Mouse (Mus musculus) mature B cell (primary cell): Measurements from ENCODE around the gene Gstm4.

Experiments used
- in situ Hi-C: fragments of 300-500 bp; cut with MboI; formaldehyde crosslinking; loops from 2 replicates; pipeline ENCODE4 v1.14.3; 2019

The Gstm4 gene

DNA sequence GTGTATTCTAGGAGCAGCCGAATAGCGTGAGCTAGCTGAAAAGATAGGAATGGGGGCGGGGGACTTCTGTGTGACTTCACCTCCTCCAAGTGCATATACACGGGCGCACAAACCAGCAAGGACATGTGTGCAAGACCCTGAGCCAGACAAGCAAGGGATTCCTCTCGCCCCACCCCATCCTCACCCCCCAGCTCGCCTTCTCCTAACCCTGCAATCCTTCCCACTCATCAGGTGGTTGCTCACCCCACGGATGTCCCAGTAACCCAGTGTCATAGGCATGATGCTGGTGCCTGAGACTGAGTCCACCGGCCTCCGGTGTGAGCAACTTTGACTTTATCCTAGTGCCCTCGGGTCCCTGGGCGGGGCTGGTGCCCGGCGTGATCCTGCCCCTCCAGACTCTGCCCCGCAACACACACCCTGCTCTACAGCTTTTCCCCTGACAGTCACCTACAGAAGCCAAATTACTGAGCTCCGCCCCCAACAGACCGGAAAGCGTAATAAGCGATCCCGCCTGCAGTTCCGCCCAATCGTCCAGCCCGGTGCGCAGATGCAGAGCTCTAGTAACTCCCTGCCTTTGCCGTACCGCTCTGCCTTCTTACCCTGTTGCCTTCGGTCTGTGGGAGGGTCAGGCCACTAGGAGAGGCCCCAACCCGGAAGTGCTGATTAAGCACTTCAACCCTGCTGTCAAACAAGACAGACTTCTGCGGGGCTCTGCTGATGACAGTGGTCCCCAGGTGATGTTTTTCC, at the start of gene Gstm4:
Gene Gstm4, minus strand, starts transcription at position 501 of the 747 bp plus-strand sequence.
- in situ Hi-C loops, result no loop called here

DNA sequence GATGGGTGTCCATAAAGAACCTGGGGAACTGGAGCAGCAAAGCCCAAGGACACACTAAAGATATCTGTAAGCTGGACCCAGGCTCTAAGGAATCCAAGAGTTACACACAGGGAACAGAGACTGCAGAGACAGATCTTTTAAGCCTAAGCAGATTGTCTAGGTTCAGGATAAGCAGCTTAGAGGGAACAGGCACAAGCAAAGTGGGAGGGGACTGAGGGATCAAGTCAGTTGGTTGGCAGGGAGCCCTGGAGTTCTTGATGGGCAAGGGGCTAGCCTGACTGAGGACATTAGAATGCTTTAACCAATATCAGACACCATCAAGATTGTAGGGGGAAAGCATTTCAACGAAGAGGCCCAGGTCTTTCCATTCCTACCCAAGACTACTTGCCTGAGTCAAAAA, 49.5 kb upstream of the Gstm4 start:
- in situ Hi-C loops, result no loop called here

DNA sequence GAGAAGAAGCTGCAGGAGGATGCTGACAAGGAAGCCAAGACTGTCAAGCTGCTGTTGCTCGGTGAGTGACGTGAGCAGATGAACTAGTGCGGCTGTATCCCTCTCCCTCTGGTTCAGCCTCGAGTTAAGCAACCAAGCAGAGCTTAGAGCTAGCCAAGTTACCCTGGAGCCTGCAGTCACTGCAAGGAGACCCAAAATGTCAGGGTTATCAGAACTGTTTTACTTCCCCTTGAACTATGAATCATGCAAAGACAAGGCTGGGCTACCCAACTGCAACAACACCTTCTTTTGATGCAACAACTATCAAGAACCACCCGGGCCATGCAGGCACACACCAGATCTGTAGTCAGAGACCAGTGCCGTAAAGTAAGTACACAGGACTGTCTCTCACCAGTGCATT, 48.6 kb upstream of the Gstm4 start:
- in situ Hi-C loops, result no loop called here

DNA sequence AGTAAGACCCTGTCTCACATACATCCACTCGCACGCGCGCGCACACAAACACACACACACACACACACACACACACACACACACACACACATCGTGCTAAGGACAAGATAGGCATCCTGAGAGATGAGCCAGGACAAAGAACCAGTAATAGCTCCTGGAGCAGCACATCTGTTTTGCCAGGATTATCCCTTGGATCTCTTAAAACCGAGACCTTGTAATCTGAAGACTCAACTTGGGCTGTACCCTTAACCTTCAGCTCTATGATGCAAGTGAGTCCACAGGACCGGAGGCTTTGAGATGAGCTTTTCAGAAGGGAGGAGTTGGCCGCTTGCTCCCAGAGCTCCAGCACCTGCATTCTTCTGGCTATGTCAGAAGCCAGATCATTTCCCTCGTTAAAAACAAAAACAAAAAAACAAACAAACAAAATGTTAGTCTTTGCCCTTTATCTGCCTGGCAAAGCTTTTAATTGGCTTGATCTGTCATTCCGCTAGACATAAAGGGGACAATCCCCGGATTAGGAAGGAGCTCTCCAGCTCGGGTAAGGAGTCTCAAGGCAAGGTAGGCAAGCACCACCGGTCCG, 47.9 kb upstream of the Gstm4 start, which contains the start of gene Gnat2:
Gene Gnat2, plus strand, starts transcription at position 254 of the 580 bp plus-strand sequence.
- in situ Hi-C loops, result no loop called here

DNA sequence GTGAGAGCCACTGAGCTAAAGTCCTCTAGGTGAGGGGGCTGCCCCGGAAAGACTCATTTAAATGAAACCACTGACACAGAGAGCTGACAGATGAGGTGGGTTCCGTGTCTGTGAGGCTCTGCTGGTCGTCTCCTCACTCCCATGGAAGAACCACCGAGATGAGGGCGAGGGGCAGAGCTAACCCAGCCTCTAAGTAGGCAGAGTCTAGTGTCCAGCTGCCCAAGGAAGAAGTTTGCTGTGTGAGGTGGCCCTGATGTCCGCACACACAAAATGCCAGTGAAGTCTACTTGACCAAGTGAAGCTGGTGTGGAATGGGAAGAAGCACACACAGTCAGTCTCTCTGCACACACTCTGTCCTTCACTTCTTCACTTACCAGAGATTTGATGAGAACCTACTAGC, 47.3 kb upstream of the Gstm4 start:
- in situ Hi-C loops, result no loop called here

DNA sequence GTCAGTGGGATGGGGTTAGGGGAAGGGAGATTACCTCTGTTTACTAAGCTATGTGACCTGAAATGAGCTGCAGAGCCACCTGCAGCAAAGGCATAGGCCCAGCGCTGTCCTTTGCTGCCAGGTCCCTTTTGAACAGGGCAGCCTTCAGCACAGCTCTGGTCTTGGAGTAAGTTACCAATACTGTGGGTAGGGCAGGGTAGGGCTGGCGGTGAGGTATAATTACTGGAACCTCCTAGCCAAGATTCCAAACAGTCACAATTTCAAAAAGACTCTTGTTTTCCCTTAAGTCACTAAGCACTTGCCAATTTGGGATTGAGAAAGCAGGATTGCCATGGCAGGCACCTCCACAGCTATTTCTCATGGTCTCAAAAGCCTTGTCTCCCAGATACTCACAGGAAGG, 45.9 kb upstream of the Gstm4 start:
- in situ Hi-C loops, result no loop called here

DNA sequence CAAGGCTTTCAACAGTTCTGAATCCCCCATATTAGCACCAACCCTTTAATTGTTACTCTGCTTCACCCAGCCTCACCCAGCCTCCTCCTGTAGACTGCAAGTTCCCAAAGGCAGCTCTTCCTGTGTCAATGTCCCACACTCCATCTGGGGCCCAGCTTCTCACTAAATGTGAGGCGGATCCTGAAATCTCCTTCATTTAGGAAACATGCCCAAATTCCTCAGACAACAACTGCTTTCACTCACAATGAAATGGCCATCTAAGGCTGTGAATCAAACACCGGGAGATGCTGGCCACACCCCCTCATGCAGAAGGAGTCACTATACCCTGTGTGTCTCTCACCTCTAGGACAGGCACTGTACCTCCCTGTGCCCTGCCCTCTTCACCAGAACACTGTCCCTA, 45.2 kb upstream of the Gstm4 start:
- in situ Hi-C loops, result no loop called here

DNA sequence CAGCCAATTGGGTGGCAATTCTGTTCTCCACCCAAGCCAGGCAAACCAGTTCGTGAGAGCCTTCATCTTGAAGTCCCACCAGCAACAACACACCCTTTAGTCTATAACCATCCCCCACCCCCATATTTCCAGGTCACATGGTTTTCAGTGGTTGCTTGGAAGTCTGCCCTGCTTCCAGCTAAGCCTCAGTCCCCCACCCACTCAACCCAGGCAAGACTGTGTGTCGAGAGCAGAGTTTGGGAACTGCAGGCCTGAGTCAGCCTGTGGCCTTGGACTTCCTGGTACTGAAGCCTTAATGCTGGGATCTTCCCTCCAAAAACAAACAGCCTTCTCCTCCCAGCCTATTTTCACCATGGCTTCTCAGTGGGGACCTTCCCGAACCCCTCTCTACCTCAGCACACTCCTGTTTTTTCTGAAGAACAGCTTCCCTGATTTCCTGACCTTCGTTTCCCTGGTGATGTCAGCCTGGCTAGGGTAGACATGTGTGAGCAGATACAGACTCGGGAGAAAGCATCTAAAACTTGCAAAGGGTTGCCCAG, 44.2 kb upstream of the Gstm4 start:
- in situ Hi-C loops, result no loop called here

DNA sequence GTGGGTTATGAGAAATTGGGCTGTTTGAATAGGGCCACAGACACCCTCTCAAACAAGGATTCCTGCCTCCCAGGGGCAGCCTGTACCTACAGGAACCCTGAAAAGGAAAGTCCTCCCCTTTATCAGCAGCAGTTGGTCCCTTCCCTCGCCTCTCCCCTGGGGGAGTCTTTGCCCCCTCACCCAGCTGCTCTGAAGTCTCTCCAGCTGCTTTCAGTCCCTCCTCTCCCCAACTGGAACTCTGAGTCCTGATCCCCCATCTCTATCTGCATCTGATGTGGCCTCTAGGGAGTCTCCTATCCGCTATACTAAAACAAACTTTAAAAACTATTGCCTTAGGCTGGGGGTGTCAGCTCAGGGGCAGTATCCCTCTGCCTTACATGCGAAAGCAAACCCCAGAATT, 42.6 kb upstream of the Gstm4 start:
- in situ Hi-C loops, result no loop called here

DNA sequence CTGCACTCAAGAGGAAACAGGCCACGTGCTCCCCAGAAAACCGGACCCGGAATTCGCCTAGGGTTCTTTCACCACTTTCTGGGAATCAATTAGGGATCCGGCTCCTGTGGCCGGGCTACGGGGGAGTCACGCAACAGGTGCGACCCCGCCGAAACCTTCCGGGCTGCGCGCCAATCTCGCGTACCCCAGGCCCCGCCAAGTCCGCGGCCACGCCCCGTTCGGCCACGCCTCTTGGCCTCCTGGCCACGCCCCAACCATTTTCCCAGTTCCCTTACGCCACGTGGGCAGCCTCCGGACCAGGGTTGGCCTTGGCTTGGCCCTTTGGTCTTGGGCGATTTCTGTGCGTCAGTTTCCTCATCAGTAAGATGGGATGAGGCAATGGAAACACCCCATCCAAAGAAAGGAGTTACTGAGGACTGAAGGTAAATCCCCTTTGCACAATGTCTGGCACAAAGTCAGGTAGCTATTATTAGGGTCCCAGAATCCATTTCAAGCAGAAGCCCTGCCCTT, 41.8 kb upstream of the Gstm4 start, which contains the start of gene Ampd2:
Gene Ampd2, minus strand, starts transcription at position 182 of the 510 bp plus-strand sequence.
- in situ Hi-C loops, result no loop called here

DNA sequence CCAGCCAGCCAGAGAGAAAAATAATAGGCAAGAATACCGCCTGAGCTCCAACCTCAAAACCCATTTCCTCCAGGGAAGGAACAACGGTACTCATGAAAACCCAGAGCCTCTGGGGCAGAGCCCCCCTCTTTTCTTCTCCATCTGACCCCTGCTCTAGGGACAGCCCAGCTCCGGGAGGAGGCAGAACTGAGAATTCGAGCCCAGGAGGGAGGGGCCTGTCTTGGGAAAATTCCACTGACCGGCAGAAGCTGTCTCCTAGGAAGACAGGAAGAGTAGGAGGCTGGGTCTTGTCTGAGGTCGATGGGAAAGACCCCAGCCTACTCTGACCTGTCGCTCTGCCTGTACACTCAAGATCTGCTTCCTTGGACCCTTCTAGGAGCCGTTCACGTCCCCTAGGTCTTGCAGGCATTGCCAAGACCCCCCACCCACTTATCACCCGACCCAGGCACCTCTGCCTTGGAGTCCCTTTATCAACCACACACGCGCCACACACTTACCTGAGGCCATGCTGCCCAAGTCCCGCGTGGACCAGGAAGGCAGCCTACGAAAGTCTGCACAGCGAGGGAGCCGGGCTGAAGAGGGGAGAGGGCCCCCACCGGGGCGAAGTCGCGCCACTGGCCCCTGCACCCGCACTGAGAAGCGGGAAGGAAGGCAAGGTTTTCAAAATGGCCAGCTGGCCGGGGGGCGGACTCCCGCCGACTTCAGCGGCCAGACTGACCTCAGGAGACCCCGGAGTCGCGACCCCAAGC, 41.2 kb upstream of the Gstm4 start:
- in situ Hi-C loops, result no loop called here

DNA sequence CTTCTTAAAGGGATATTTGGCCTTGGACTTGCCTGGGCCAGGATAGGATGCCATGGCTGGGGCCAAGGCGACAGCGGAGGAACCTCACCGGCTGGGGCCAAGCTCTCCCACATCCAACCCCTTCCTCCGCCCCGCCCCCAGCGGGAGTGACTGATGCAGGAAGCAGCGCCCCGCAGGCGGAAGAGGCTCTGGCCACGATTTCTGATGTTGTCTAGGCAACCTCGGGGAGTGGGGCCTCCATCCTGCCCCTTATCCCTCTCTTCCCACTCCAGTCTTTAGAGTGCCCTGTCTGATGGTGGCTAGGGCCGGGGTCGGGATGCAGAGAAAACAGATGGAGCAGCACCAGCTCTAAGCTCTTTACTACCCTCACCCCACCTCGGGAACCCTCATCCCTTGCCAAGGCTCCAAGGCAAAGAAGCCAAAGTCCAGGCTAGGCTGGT, 40.6 kb upstream of the Gstm4 start:
- in situ Hi-C loops, result no loop called here

DNA sequence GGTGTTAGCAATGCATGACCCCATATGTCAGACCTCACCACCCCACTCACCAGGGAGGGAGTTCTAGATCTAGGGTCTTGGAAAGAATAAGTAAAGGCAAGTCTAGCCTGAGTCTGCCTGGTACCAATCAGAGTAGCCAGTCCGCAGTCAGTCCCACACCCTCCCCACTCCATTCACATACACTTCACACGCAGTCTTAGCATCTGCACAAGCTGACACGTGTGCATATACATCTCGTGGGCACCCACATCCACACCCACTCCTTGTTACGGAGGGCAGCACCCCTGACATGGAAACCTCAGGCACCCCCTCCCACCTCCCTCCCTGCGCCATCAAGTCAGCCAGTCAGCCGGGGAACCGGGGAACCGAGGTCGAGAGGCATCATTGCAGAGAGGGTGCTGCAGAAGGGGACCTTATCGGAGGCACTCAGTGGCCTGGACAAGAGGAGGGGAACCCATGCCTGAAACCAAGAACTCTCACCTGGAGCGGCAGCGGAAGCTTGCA, 40.1 kb upstream of the Gstm4 start:
- in situ Hi-C loops, result no loop called here

DNA sequence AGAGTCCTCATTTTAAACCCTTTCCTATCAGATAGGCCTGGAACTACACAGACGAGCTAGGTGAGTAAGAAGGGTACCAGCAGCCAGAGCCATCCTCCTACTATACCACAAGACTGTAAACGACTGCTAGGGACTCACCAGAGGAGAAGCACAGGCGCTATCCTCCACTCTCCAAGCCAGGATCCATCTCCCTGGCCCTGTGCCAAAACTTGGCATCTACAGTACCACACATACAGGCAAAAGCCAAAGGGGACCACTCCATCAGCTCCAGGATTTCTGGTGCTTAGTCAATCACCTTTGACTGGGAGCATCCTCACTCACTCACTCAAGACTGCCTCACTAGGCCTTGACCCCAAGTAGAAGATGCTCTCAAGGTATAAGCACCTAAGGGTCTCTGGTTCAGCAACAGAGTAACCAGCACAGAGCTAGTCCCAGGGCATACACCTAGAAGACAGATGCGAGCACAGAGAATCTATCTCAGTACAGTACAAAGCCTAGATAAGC, 39.3 kb upstream of the Gstm4 start:
- in situ Hi-C loops, result no loop called here

DNA sequence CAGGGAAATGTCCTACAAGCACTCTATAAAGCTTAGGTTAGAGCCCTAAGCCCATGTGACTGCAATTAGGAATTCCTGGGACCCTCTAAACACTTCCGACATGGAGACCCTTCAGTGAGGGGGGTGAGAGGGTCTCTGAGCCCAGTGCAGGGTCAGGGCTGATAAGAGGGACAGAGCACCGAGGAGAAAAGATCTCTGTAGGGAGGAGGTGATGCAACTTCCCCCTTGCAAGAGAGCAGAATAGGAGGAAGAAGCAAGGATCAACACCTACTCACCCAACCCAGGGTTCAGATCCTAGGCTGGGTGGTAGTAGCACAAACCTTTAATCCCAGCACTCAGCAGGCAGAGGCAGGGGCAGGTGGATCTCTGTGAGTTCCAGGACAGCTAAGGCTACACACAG, 38.5 kb upstream of the Gstm4 start:
- in situ Hi-C loops, result no loop called here

DNA sequence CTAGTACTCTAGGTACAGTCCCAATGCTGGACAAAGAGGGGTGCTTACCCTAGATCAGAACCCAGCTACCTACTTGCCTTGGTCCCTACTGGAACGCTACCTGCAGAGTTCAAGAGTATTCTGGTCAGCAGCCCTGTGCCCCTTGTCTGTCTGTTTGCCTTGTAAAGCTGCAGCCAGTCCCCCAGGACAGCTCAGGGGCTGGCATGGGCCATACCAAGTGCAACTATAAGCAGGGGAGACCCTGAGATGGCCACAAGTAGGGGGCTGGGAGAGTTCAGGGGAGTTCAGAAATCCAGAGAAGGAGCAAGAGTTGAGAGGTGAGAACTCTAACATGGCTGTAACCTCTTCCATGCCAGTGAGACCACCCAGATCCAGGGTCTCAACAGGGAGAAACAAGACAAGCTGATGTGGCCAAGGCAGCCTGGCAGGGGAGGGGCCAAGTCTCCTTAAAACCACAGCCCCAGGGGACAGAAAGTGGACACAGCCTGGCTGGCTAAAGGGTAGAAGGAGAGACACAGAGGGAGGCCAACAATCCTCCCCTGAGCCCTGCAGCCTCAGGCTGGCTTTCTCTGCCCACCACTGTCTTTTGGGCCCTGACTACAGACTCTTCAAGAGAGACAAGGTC, 37.7 kb upstream of the Gstm4 start:
- in situ Hi-C loops, result no loop called here

DNA sequence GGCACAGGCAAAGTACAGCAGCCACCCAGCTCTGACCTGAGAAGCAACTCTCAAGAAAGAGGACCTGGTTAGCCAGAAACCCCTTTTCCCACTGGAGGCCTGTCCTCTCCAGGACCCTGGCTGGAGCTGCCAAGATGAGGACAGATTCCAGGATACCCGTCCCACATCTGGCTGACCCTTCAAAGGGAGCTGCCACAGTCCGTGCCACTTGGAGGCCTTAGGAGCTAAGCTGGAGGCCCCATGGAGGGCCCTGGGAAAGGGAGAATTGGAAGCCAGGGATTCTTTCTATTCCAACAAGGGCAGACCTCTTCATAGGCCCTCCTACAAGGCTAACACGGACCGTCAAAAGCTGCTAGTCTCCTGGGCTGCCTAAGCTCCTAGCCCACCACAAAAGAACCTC, 37.0 kb upstream of the Gstm4 start:
- in situ Hi-C loops, result no loop called here

DNA sequence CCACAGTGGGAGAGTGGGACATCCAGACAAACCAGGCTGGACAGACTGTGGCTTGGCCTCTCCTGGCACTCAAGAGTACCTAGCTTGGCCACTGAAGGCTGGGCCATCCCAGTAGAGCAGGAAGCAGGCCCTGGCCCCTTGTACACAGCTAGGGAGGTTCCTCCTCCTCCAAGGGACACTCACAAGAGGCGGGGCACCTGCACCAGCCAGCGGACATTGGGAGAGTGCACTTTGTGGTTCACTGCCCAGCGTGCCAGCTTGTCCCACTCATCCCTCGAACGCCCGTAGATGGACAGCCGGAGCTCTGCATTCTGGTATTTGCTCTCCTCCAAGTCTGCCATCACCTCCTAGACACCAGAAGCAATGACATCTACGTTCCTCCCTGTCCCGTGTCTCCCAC, 32.1 kb upstream of the Gstm4 start:
- in situ Hi-C loops, result loop anchor here (10.0 kb wide), 1 partner anchor 68 kb away; the partner anchor contains the start of gene Gnai3

DNA sequence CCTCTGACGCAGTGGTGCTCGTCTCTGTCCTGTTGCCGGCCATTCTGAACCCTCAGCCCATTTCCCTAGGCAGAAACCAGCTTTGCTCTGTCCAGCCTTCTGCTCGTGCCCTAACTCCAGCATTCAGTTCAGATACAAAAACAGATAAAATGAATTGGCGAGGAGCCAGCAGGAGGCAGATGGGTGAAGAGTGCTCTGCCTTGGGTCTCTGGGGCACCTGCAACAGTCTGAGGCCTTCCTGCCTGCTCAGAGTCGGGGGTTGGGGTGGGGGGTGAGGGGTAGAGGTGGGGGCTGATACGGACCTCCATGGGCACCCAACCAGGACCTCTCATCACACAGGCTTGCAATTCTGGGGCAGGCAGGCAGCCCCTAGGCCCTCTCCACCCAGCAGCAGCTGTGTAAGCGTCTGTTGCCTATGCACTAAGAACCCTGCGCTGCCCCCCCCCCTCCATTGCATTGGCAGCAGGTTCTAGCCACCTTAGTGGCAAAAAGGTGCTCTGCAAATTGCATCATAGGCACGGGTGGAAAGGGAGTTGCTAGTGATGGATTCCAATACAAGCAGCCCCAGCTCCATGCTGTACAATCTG, 28.4 kb upstream of the Gstm4 start:
- in situ Hi-C loops, result loop anchor here (10.0 kb wide), 1 partner anchor 72 kb away; the partner anchor contains the start of gene Gnai3
